Mouse (Mus musculus): ENCODE results near the gene Rab26. TPM values are rescaled to one million over a fixed set of nuclear protein-coding genes. Genes with fewer than 3 reads are reported as not detected.

Rab26 gene
- polyA plus RNA-seq, 1 experiment from 2014 or later, result 2.8 TPM

GRCm38 (mm10) chr17:24565792-24566191 is 31.8 kb upstream of the Rab26 start:
- no peak for DNase-seq
- 89% methylated on average over 3 of the region's 3 CpGs for WGBS

GRCm38 (mm10) chr17:24565092-24565491 is 31.1 kb upstream of the Rab26 start:
- WGBS, result 81% methylated on average over 3 of the region's 3 CpGs

More at GRCm38 (mm10) chr17:24565792-24566191, 31.8 kb upstream of the Rab26 start:
- no peak overlapping the region for H3K4me3 ChIP-seq (ENCODE audit: low read depth, low read length)
- ATAC-seq (ENCODE audit: insufficient read depth), result no peak
- H3K36me3 ChIP-seq (ENCODE audit: insufficient read depth), result peaks cover 46% of the 10 kb centered on the region
- TF ChIP-seq CTCF (IDR thresholded peaks at IDR 0.05; ENCODE audit: low read depth), result no peak; the same call in 1 of the 2 replicates
- H3K27me3 ChIP-seq (ENCODE audit: insufficient read depth, low read length), result no peaks in the 10 kb centered on the region
- no peak overlapping the region for H3K9ac ChIP-seq
- H3K27ac ChIP-seq (ENCODE audit: low read depth), result no peak overlapping the region
- no peaks in the 10 kb centered on the region for H3K4me1 ChIP-seq (ENCODE audit: insufficient read depth)
- no peak overlapping the region for H3K4me2 ChIP-seq
- no peaks in the 10 kb centered on the region for H3K9me3 ChIP-seq (ENCODE audit: low read depth, low read length)

GRCm38 (mm10) chr17:24564422-24564821 is 30.4 kb upstream of the Rab26 start:
- no peak for DNase-seq
- WGBS, result 93% methylated on average over 4 of the region's 4 CpGs
- Histone ChIP-seq H3K4me1 (ENCODE audit: insufficient read depth) (no peaks in the 10 kb centered on the region), H3K27ac (ENCODE audit: low read depth) (no peak overlapping the region), H3K36me3 (ENCODE audit: insufficient read depth) (peaks cover 33% of the 10 kb centered on the region), H3K4me2 (no peak overlapping the region), H3K4me3 (ENCODE audit: low read depth, low read length) (no peak overlapping the region), H3K9ac (no peak overlapping the region), H3K27me3 (ENCODE audit: insufficient read depth, low read length) (no peaks in the 10 kb centered on the region), H3K9me3 (ENCODE audit: low read depth, low read length) (no peaks in the 10 kb centered on the region)
- no peak for TF ChIP-seq CTCF (IDR thresholded peaks at IDR 0.05; ENCODE audit: low read depth)
- ATAC-seq (ENCODE audit: insufficient read depth), result no peak

More at GRCm38 (mm10) chr17:24565092-24565491, 31.1 kb upstream of the Rab26 start:
- Histone ChIP-seq H3K4me1 (ENCODE audit: insufficient read depth) (no peaks in the 10 kb centered on the region), H3K4me3 (ENCODE audit: low read depth, low read length) (no peak overlapping the region), H3K9ac (no peak overlapping the region), H3K27ac (ENCODE audit: low read depth) (no peak overlapping the region), H3K9me3 (ENCODE audit: low read depth, low read length) (no peaks in the 10 kb centered on the region), H3K4me2 (no peak overlapping the region), H3K27me3 (ENCODE audit: insufficient read depth, low read length) (no peaks in the 10 kb centered on the region), H3K36me3 (ENCODE audit: insufficient read depth) (peaks cover 39% of the 10 kb centered on the region)
- ATAC-seq (ENCODE audit: insufficient read depth) (no peak), DNase-seq (no peak)
- no peak for TF ChIP-seq CTCF (IDR thresholded peaks at IDR 0.05; ENCODE audit: low read depth)

DNA sequence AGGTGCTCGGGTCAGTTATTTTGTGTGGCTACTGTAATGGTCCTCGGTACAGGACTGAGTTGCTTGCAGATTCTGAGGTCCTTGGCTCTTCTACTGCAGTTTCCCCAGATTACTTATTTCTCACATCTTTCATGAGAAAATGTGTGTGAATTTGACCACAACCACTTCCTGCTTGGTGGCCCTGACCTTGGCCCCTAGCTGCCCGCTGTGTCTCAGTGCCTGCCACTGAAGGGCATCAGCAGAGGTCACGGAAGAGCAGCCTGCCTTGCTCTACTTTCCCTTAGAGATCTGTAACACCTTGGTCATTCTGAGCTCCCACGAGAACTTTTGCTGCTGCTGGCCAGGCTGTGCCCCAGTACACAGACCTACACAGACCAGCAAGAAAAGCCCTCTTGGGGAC is 29.6 kb upstream of the Rab26 start:
- no peaks in the 10 kb centered on the region for H3K9me3 ChIP-seq (ENCODE audit: low read depth, low read length)
- peaks cover 25% of the 10 kb centered on the region for H3K36me3 ChIP-seq (ENCODE audit: insufficient read depth)
- no peak for DNase-seq
- H3K4me3 ChIP-seq (ENCODE audit: low read depth, low read length), result no peak overlapping the region
- no peak overlapping the region for H3K9ac ChIP-seq
- ATAC-seq (ENCODE audit: insufficient read depth), result no peak
- WGBS, result 79% methylated on average over 5 of the region's 5 CpGs
- no peak for TF ChIP-seq CTCF (IDR thresholded peaks at IDR 0.05; ENCODE audit: low read depth)
- H3K27ac ChIP-seq (ENCODE audit: low read depth), result no peak overlapping the region
- no peak overlapping the region for H3K4me2 ChIP-seq
- H3K4me1 ChIP-seq (ENCODE audit: insufficient read depth), result peaks cover 7% of the 10 kb centered on the region
- H3K27me3 ChIP-seq (ENCODE audit: insufficient read depth, low read length), result no peaks in the 10 kb centered on the region

- no peak overlapping the region for H3K9ac ChIP-seq
- no peak overlapping the region for H3K4me3 ChIP-seq (ENCODE audit: low read depth, low read length)
- 87% methylated on average over 2 of the region's 2 CpGs for WGBS
- no peak overlapping the region for H3K27ac ChIP-seq (ENCODE audit: low read depth)
- H3K36me3 ChIP-seq (ENCODE audit: insufficient read depth), result peaks cover 15% of the 10 kb centered on the region
- no peak for ATAC-seq (ENCODE audit: insufficient read depth)
- no peak overlapping the region for H3K4me2 ChIP-seq
- no peak for DNase-seq
- TF ChIP-seq CTCF (IDR thresholded peaks at IDR 0.05; ENCODE audit: low read depth), result no peak
- no peaks in the 10 kb centered on the region for H3K9me3 ChIP-seq (ENCODE audit: low read depth, low read length)
- H3K4me1 ChIP-seq (ENCODE audit: insufficient read depth), result peaks cover 14% of the 10 kb centered on the region
- no peaks in the 10 kb centered on the region for H3K27me3 ChIP-seq (ENCODE audit: insufficient read depth, low read length)
Measured at GRCm38 (mm10) chr17:24561592-24561991, 27.6 kb upstream of the Rab26 start.

DNA sequence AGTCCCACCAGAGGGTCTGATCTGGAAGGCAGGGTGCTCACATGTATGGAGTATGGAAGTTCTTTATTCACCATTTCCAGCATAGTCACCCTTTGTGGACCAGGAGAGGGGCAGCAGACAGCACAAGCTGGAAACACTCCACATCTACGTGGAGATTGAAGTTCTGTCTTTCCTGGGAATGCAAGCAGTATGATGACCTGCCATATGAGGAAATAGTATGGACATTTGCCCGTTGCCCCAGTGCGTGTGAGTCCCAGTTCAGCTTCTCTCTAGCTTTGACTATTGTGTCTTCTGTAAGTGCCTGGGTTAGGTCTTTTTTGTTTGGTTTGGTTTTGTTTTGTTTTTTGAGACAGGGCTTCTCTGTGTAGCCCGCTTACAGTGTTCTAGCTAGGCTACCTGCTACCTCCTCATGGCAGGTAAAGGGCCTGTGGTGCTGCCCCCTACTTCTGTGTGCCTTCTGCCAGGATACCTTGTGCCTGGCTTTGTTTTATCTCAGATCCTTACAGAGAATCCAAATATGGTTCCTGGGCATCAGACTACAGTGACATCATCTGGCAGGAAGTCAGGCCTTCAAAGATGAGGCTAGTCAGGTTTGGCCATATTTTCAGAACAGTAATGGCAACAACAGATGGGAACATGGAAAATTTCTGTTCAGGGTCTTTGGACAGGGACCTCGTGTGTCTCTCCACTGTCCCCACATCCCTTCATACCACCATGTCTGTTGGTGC is 26.5 kb upstream of the Rab26 start:
- H3K36me3 ChIP-seq (ENCODE audit: insufficient read depth), result peaks cover 9% of the 10 kb centered on the region
- H3K27me3 ChIP-seq (ENCODE audit: insufficient read depth, low read length), result no peaks in the 10 kb centered on the region
- no peak overlapping the region for H3K27ac ChIP-seq (ENCODE audit: low read depth)
- TF ChIP-seq CTCF (IDR thresholded peaks at IDR 0.05; ENCODE audit: low read depth), result no peak
- no peaks in the 10 kb centered on the region for H3K9me3 ChIP-seq (ENCODE audit: low read depth, low read length)
- H3K9ac ChIP-seq, result no peak overlapping the region
- DNase-seq, result no peak
- H3K4me3 ChIP-seq (ENCODE audit: low read depth, low read length), result no peak overlapping the region
- H3K4me1 ChIP-seq (ENCODE audit: insufficient read depth), result peaks cover 14% of the 10 kb centered on the region
- 81% methylated on average over 5 of the region's 5 CpGs for WGBS
- ATAC-seq (ENCODE audit: insufficient read depth), result no peak
- no peak overlapping the region for H3K4me2 ChIP-seq

- no peaks in the 10 kb centered on the region for H3K36me3 ChIP-seq (ENCODE audit: insufficient read depth)
- no peak overlapping the region for H3K4me3 ChIP-seq (ENCODE audit: low read depth, low read length)
- no peak for TF ChIP-seq CTCF (IDR thresholded peaks at IDR 0.05; ENCODE audit: low read depth)
- DNase-seq (peak; percentile 45), ATAC-seq (ENCODE audit: insufficient read depth) (peak; percentile 58)
- peaks cover 14% of the 10 kb centered on the region for H3K4me1 ChIP-seq (ENCODE audit: insufficient read depth)
- no peaks in the 10 kb centered on the region for H3K9me3 ChIP-seq (ENCODE audit: low read depth, low read length)
- H3K27ac ChIP-seq (ENCODE audit: low read depth), result peak overlapping the region; percentile 91
- peak overlapping the region; percentile 20; the same call in 1 of the 2 replicates for H3K4me2 ChIP-seq
- H3K9ac ChIP-seq, result peak overlapping the region; percentile 24; the same call in 1 of the 2 replicates
- H3K27me3 ChIP-seq (ENCODE audit: insufficient read depth, low read length), result no peaks in the 10 kb centered on the region
- 54% methylated on average over 3 of the region's 3 CpGs for WGBS
Measured at GRCm38 (mm10) chr17:24559146-24559545, 25.1 kb upstream of the Rab26 start.
